Mouse (Mus musculus): ENCODE results near the gene Eral1.
"Not testable (repeated sequence)": the region's sequence is repeated elsewhere in the genome, so short reads cannot be mapped to it uniquely, and the experiment has no call there.

Gene Eral1

GRCm38 (mm10) chr11:78087756-78088281, 7.6 kb upstream of the Eral1 start:
- no peak for DNase-seq (ENCODE audit: low spot score in 2 of 2)

GRCm38 (mm10) chr11:78086925-78087479, 6.8 kb upstream of the Eral1 start:
- DNase-seq (ENCODE audit: low spot score in 2 of 2) = no peak

GRCm38 (mm10) chr11:78083595-78083994, 3.4 kb upstream of the Eral1 start:
- DNase-seq (ENCODE audit: low spot score in 2 of 2) = no peak

GRCm38 (mm10) chr11:78074666-78075065, 5.5 kb downstream of the Eral1 start:
- no peak for DNase-seq (ENCODE audit: low spot score in 2 of 2)

- DNase-seq (ENCODE audit: low spot score in 2 of 2) = no peak
Observed at GRCm38 (mm10) chr11:78074277-78074652, 5.9 kb downstream of the Eral1 start.

- DNase-seq (ENCODE audit: low spot score in 2 of 2) = no peak
Observed at GRCm38 (mm10) chr11:78073577-78074276, 6.5 kb downstream of the Eral1 start.

GRCm38 (mm10) chr11:78072425-78073130, 7.6 kb downstream of the Eral1 start:
- DNase-seq (ENCODE audit: low spot score in 2 of 2) = no peak

- no peak for DNase-seq (ENCODE audit: low spot score in 2 of 2)
Observed at GRCm38 (mm10) chr11:78071938-78072337, 8.2 kb downstream of the Eral1 start.

- DNase-seq (ENCODE audit: low spot score in 2 of 2) = no peak
Observed at GRCm38 (mm10) chr11:78069646-78070045, 10.5 kb downstream of the Eral1 start.

GRCm38 (mm10) chr11:78069130-78069529, 11.1 kb downstream of the Eral1 start:
- DNase-seq (ENCODE audit: low spot score in 2 of 2) = no peak

GRCm38 (mm10) chr11:78067566-78067965, 12.6 kb downstream of the Eral1 start:
- DNase-seq (ENCODE audit: low spot score in 2 of 2) = no peak

- no peak for DNase-seq (ENCODE audit: low spot score in 2 of 2)
Observed at GRCm38 (mm10) chr11:78066641-78067040, 13.5 kb downstream of the Eral1 start.

- DNase-seq (ENCODE audit: low spot score in 2 of 2) = no peak
Observed at GRCm38 (mm10) chr11:78065906-78066305, 14.3 kb downstream of the Eral1 start.

GRCm38 (mm10) chr11:78062563-78062962, 17.6 kb downstream of the Eral1 start:
- DNase-seq (ENCODE audit: low spot score in 2 of 2) = no peak

GRCm38 (mm10) chr11:78059833-78060757, 20.1 kb downstream of the Eral1 start:
- peak; percentile 56 to 63 for DNase-seq (ENCODE audit: low spot score in 2 of 2)

- DNase-seq (ENCODE audit: low spot score in 2 of 2) = no peak
Observed at GRCm38 (mm10) chr11:78056946-78057345, 23.2 kb downstream of the Eral1 start.

GRCm38 (mm10) chr11:78053078-78053477, 27.1 kb downstream of the Eral1 start:
- DNase-seq (ENCODE audit: low spot score in 2 of 2) = no peak

- not testable (repeated sequence) for DNase-seq (ENCODE audit: low spot score in 2 of 2)
Observed at GRCm38 (mm10) chr11:78048637-78049036, 31.5 kb downstream of the Eral1 start.

GRCm38 (mm10) chr11:78044758-78045251, 35.4 kb downstream of the Eral1 start:
- DNase-seq (ENCODE audit: low spot score in 2 of 2) = peak; percentile 40 to 51

GRCm38 (mm10) chr11:78042290-78042870, 37.8 kb downstream of the Eral1 start:
- not testable (repeated sequence) for DNase-seq (ENCODE audit: low spot score in 2 of 2)

- no peak for DNase-seq (ENCODE audit: low spot score in 2 of 2)
Observed at GRCm38 (mm10) chr11:78040878-78041277, 39.3 kb downstream of the Eral1 start.

All from frontal cortex, postnatal 10 days (tissue).